Mouse (Mus musculus) kidney, adult 2 months (tissue): ENCODE data around the gene Relt.

Experiments used
- CTCF ChIP-seq: fragments of 200-500 bp; conservative IDR thresholded peaks from 2 replicates; pipeline ENCODE4 v1.5.1; 2011; ENCODE audit warnings: low read depth, mild to moderate bottlenecking, control low read depth, low read length, moderate library complexity, mixed read lengths; ENCODE audit not compliant: insufficient read depth, insufficient read length
- POLR2A ChIP-seq: fragments of 200-500 bp; IDR thresholded peaks from one replicate; pipeline ENCODE4 v1.6.1; 2011; ENCODE audit warnings: low read depth, low read length, control low read depth

DNA sequence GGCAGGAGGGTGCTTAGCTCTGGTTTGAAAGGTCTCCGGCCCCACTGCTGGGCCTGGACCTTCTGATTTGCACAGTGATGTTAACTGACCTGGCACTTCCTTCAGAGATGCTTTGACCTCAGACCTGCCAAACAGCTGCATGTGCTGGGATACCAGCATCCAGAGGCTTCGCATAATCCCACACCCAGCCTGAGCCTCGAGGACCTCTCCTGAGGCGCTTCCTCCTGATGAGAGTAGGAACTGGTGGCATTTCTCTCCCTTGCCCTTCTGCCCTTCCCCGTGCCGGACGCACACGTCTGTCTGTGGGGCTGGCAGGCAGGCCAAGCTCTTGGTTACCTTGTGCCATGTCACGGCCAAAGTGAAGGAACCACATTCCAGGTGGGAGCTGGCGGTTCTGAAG is 26.6 kb downstream of the Relt start:
- TF ChIP-seq CTCF: no peak
- no peak for TF ChIP-seq POLR2A
